Mouse (Mus musculus): ENCODE data around the gene Actb. TPM values are rescaled to one million over a fixed set of nuclear protein-coding genes. Genes with fewer than 3 reads are reported as not detected.

Gene Actb
- polyA plus RNA-seq, 1 experiment from 2014 or later, result 2,926 TPM

- no peak for TF ChIP-seq CTCF (IDR thresholded peaks at IDR 0.05)
- DNase-seq (ENCODE audit: low read depth, low spot score) (no peak), ATAC-seq (no peak)
- ChIA-PET POLR2A (no interaction called here), CTCF (interaction anchor here (1.0 to 1.2 kb wide), 2 partner anchors 19 to 23 kb away, joined by 3 to 4 read pairs; no protein-coding TSS in a partner anchor)
- in situ Hi-C loops (cut with MboI; ENCODE audit: low pct_unique_long_range_greater_than_20kb), result no loop called here
- no peaks in the 10 kb centered on the region for H3K27me3 ChIP-seq
Observed at GRCm38 (mm10) chr5:142912320-142912719, 5.8 kb upstream of the Actb start.

- CTCF ChIA-PET, result interaction anchor here (6.2 kb wide), 1 partner anchor 20 kb away, joined by 35 read pairs; no protein-coding TSS in a partner anchor
- no peaks in the 10 kb centered on the region for H3K27me3 ChIP-seq
- ATAC-seq (no peak), DNase-seq (ENCODE audit: low read depth, low spot score) (no peak)
- in situ Hi-C loops (cut with MboI; ENCODE audit: low pct_unique_long_range_greater_than_20kb), result no loop called here
- POLR2A ChIA-PET, result no interaction called here
- TF ChIP-seq CTCF (IDR thresholded peaks at IDR 0.05), result no peak
Observed at GRCm38 (mm10) chr5:142911629-142912028, 5.1 kb upstream of the Actb start.

GRCm38 (mm10) chr5:142909576-142910278, 3.2 kb upstream of the Actb start:
- TF ChIP-seq CTCF (IDR thresholded peaks at IDR 0.05), result no peak
- no peaks in the 10 kb centered on the region for H3K27me3 ChIP-seq
- DNase-seq (ENCODE audit: low read depth, low spot score) (no peak), ATAC-seq (no peak)
- ChIA-PET POLR2A (interaction anchor here (0.6 to 1.6 kb wide), 6 partner anchors 9 to 108 kb away, joined by 3 to 4 read pairs (median 3); partner anchors contain the start of gene Fbxl18), CTCF (interaction anchor here (1.2 to 6.2 kb wide), 3 partner anchors 10 to 22 kb away, joined by 3 to 35 read pairs (median 10); no protein-coding TSS in a partner anchor)
- in situ Hi-C loops (cut with MboI; ENCODE audit: low pct_unique_long_range_greater_than_20kb), result no loop called here

- ChIA-PET CTCF (interaction anchor here (1.7 to 6.2 kb wide), 4 partner anchors 10 to 26 kb away, joined by 5 to 35 read pairs (median 8); no protein-coding TSS in a partner anchor), POLR2A (interaction anchor here (0.7 to 1.7 kb wide), 6 partner anchors 8 to 21 kb away, joined by 3 to 4 read pairs (median 4); partner anchors contain the start of gene Fbxl18)
- in situ Hi-C loops (cut with MboI; ENCODE audit: low pct_unique_long_range_greater_than_20kb), result no loop called here
- ATAC-seq, result no peak
- TF ChIP-seq CTCF (IDR thresholded peaks at IDR 0.05), result no peak
- no peaks in the 10 kb centered on the region for H3K27me3 ChIP-seq
- no peak for DNase-seq (ENCODE audit: low read depth, low spot score)
Observed at GRCm38 (mm10) chr5:142908941-142909575, 2.5 kb upstream of the Actb start.

- ChIA-PET POLR2A (interaction anchor here (0.6 to 1.7 kb wide), 9 partner anchors 13 to 1522 kb away, joined by 3 to 9 read pairs (median 4); partner anchors contain the start of genes Fbxl18 and Tnrc18), CTCF (interaction anchor here (1.2 to 6.2 kb wide), 4 partner anchors 12 to 27 kb away, joined by 3 to 35 read pairs (median 6); partner anchors contain the start of gene Fbxl18)
- ATAC-seq (no peak), DNase-seq (ENCODE audit: low read depth, low spot score) (no peak)
- TF ChIP-seq CTCF (IDR thresholded peaks at IDR 0.05), result no peak
- no peaks in the 10 kb centered on the region for H3K27me3 ChIP-seq
- in situ Hi-C loops (cut with MboI; ENCODE audit: low pct_unique_long_range_greater_than_20kb), result no loop called here
Observed at GRCm38 (mm10) chr5:142907803-142908559, 1.4 kb upstream of the Actb start.

GRCm38 (mm10) chr5:142907048-142907802, 671 bp upstream of the Actb start:
- POLR2A ChIA-PET, result interaction anchor here (0.6 to 8.0 kb wide), 11 partner anchors 12 to 1521 kb away, joined by 3 to 69 read pairs (median 4); partner anchors contain the start of genes Fbxl18 and Tnrc18
- CTCF ChIA-PET, result interaction anchor here (1.2 to 6.2 kb wide), 4 partner anchors 12 to 28 kb away, joined by 3 to 35 read pairs (median 6); partner anchors contain the start of gene Fbxl18
- no peak for TF ChIP-seq CTCF (IDR thresholded peaks at IDR 0.05)
- H3K27me3 ChIP-seq, result no peaks in the 10 kb centered on the region
- DNase-seq (ENCODE audit: low read depth, low spot score), result no peak
- no peak for ATAC-seq
- in situ Hi-C loops (cut with MboI; ENCODE audit: low pct_unique_long_range_greater_than_20kb), result no loop called here

- H3K27me3 ChIP-seq, result no peaks in the 10 kb centered on the region
- in situ Hi-C loops (cut with MboI; ENCODE audit: low pct_unique_long_range_greater_than_20kb), result no loop called here
- ChIA-PET CTCF (interaction anchor here (1.5 to 6.2 kb wide), 4 partner anchors 11 to 30 kb away, joined by 3 to 35 read pairs (median 10); partner anchors contain the start of gene Fbxl18), POLR2A (interaction anchor here (0.8 to 8.0 kb wide), 11 partner anchors 9 to 159 kb away, joined by 3 to 69 read pairs (median 4); partner anchors contain the start of gene Fbxl18)
- ATAC-seq (peak; percentile 23), DNase-seq (ENCODE audit: low read depth, low spot score) (peak; percentile 94)
- TF ChIP-seq CTCF (IDR thresholded peaks at IDR 0.05), result no peak
Observed at GRCm38 (mm10) chr5:142905725-142906531, 626 bp downstream of the Actb start.

- POLR2A ChIA-PET, result interaction anchor here (0.8 to 8.0 kb wide), 12 partner anchors 8 to 160 kb away, joined by 3 to 69 read pairs (median 4); partner anchors contain the start of gene Fbxl18
- ATAC-seq, result no peak
Observed at GRCm38 (mm10) chr5:142905038-142905695, 1.4 kb downstream of the Actb start.

More at GRCm38 (mm10) chr5:142905038-142905695, 1.4 kb downstream of the Actb start:
- CTCF ChIA-PET, result interaction anchor here (1.3 to 6.2 kb wide), 6 partner anchors 10 to 149 kb away, joined by 3 to 35 read pairs (median 10); partner anchors contain the start of gene Fbxl18
- H3K27me3 ChIP-seq, result no peaks in the 10 kb centered on the region
- TF ChIP-seq CTCF (IDR thresholded peaks at IDR 0.05), result no peak
- DNase-seq (ENCODE audit: low read depth, low spot score), result no peak
- in situ Hi-C loops (cut with MboI; ENCODE audit: low pct_unique_long_range_greater_than_20kb), result no loop called here
